Mouse (Mus musculus) thymus, adult 2 months (tissue): ENCODE data around the gene Spn.

ENCODE experiments used
- CTCF ChIP-seq: fragments of 200-500 bp; IDR thresholded peaks from 2 replicates; pipeline ENCODE4 v1.5.1; 2012; ENCODE audit warnings: mild to moderate bottlenecking, control low read depth, low read length, moderate library complexity, borderline replicate concordance; ENCODE audit not compliant: control insufficient read depth, poor library complexity, insufficient read depth; ENCODE audit errors: extremely low read depth
- POLR2A ChIP-seq: fragments of 200-500 bp; IDR thresholded peaks from 2 replicates; pipeline ENCODE4 v1.6.1; 2012; ENCODE audit warnings: mild to moderate bottlenecking, low read length, control low read depth, moderate library complexity; ENCODE audit not compliant: control insufficient read depth, poor library complexity, insufficient read depth; ENCODE audit errors: extremely low read depth

DNA sequence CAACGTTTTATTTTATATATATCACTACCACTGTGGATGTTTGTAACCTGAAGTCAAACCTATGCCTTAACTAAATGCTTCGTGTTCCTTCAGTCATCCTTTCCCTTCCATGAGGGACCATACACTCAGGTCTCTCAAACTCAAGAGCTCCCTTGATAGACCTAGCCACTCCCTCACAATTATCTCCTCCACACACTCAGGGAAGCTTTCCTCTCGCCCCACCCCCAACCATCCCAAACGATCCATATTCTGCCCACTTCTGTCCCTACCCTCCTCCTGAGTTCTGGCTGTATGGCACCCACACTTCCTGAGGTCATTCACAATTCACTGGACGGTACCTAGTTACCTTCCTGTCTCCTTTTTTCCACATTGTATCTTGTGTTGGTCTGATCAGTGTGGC lies 39.1 kb downstream of the Spn start:
- TF ChIP-seq CTCF (no peak), POLR2A (no peak)
